Mouse (Mus musculus) lung, postnatal 36 days (tissue): ENCODE measurements around the gene Usp12.

Experiments used
- DNase-seq: peaks from one replicate; pipeline ENCODE4 v3.0.0; 2022; ENCODE audit warnings: mixed read lengths

The Usp12 gene

DNA sequence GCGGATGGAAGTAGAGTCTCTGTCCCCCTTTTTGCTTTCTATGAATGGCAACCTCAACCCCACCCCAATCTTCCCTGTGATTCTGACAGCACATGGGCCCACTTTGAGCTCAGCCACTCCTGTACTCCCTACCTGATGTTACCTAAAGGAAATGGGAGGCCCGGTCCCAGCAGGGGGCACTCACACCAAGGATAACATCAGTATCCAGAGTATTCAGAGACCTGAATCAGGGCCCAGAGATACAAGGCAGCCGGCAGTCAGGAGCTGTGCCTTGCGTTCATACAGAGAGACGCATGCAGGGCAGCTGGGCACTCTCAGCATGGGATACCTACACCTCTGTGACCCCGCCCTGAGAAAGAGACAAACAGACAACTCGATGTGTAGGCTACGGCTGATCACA, 103.1 kb downstream of the Usp12 start:
- DNase-seq, result peak; percentile 42

DNA sequence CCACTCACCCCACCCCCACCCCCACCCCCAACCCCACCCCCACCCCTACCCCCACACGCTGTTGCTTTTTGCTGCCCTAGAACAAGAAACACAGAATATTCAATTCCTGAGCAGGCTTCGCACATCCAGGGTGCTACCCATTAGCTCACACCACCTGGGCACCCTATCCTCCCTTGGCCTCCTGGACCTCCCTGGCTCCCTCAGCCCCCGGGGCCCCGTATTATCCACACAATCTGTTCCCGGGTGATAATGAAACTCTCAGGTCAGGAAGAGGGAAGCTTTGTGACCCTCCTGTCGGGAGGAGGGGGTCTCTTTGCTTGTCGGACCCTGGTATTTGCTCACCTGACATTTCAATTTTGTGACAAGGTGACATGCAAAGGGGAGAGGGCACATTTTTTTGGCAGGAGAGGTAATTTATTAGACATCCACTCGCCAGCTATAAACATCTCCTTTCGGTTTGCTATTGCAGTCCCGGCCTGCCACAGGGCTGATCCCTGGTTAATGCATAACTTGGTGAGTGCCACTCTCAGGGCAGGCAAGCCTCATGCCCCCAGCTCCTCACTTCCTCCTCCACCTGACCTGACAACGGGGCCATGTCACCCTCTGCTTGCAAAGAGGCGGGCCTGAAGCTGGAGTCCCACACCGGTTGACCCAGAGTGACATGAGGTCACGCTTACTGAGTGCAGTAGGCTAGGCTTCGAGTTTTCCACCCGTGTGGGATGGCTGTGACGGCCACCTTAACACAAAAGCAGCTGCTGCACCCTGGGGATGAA, 107.1 kb downstream of the Usp12 start:
- peak; percentile 75 for DNase-seq

DNA sequence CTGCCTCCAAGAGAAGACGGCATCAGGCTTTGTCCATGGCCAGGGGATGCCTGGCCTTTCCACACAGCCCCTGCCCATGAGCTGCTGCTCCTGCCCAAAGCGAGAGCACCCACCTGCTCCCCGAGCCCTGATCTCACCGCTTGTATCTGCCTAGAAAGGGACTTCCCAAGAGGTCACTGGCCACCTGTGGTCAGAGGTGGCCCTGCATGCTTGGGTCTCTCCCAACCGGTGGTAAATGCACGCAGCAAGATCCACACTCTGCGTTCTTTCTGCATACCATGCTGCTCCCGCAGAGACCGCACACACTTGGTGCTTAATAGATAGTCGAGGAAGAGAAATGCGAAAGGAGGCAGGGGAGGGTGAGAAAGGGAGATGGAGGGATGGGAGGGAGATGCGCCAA, 107.9 kb downstream of the Usp12 start:
- DNase-seq, result no peak
